Mouse (Mus musculus) lung, embryonic 14.5 days (tissue): ENCODE results near the gene Adad2. TPM values are rescaled to one million over a fixed set of nuclear protein-coding genes. Genes with fewer than 3 reads are reported as not detected.

ENCODE experiments used
- ATAC-seq: fragments of 200-750 bp; cut with Nextera tagmentation; 2 replicates; pipeline ENCODE4 v1.8.0; 2017; ENCODE audit warnings: mild to moderate bottlenecking, moderate TSS enrichment, moderate library complexity; ENCODE audit not compliant: insufficient read depth
- DNase-seq: peaks from one replicate; pipeline ENCODE4 v3.0.0-alpha.2; 2015
- H3K27ac ChIP-seq: fragments of 300-500 bp; sonication (generic); 2 replicates; pipeline ENCODE4 v1.5.1; 2014; ENCODE audit warnings: low read depth, mild to moderate bottlenecking, moderate library complexity
- H3K27me3 ChIP-seq: fragments of 300-500 bp; sonication (generic); 2 replicates; pipeline ENCODE4 v1.6.1; 2014; ENCODE audit warnings: low read length, control low read depth; ENCODE audit not compliant: insufficient read depth
- H3K36me3 ChIP-seq: fragments of 300-500 bp; sonication (generic); 2 replicates; pipeline ENCODE4 v1.6.1; 2014; ENCODE audit warnings: control low read depth; ENCODE audit not compliant: insufficient read depth
- H3K4me1 ChIP-seq: fragments of 300-500 bp; sonication (generic); 2 replicates; pipeline ENCODE4 v1.6.1; 2014; ENCODE audit warnings: antibody characterized with exemption, control low read depth; ENCODE audit not compliant: insufficient read depth
- H3K4me2 ChIP-seq: fragments of 300-500 bp; sonication (generic); 2 replicates; pipeline ENCODE4 v1.6.1; 2014; ENCODE audit warnings: mild to moderate bottlenecking
- H3K4me3 ChIP-seq: fragments of 300-500 bp; sonication (generic); 2 replicates; pipeline ENCODE4 v1.5.1; 2014; ENCODE audit warnings: low read depth, low read length
- H3K9ac ChIP-seq: fragments of 300-500 bp; sonication (generic); 2 replicates; pipeline ENCODE4 v1.6.1; 2014
- H3K9me3 ChIP-seq: fragments of 300-500 bp; sonication (generic); 2 replicates; pipeline ENCODE4 v1.6.1; 2016; ENCODE audit warnings: low read depth, low read length, control low read depth
- CTCF ChIP-seq: IDR thresholded peaks from 2 replicates; pipeline ENCODE4 v1.5.1; 2016; ENCODE audit warnings: antibody characterized with exemption, low read depth
- WGBS: fragments of 180-500 bp; shearing (Covaris S2); extraction: QIAGEN DNeasy Blood & Tissue Kit; methylation state at CpG from one replicate; pipeline ENCODE4 v1.1.7; 2014; 5-methylcytosine and 5-hydroxymethylcytosine counted together
- polyA plus RNA-seq: library from polyadenylated mRNA; unstranded; fragments of >200 nt; fragmentation: Nextera tagmentation; extraction: Ambion mirVana; gene quantifications from 2 replicates; pipeline ENCODE4 v1.2.1, GENCODE M21; 2014

Gene Adad2
- 0.09 TPM in 1 of 2 replicates, not detected in the other for polyA plus RNA-seq

DNA sequence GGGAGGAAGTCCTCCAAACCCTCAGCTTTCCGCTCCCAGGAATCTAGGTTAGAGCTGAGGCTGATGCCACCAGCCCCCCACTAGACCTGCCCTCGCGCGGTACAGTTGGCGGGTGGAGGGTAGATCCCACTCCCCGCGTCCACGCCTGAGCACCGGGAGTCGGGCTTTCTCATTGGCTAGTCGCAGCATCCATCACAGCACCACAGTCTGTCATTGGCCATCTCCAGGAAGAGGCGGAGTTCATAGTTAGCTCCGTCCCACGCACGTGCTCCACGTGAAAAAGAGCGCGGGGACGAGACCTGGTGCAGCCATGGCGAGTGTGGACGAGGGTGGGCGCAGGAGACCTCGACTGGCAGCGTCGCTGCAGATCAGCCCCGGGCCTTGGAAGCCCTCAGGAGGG, at the start of gene Adad2:
Gene Adad2 (plus strand): TSS at position 277 of the 400 bp plus-strand sequence.
- WGBS: 76% methylated on average over 26 of the region's 26 CpGs
- no peak within 1 kb of the TSS for H3K27ac ChIP-seq
- DNase-seq (no peak), ATAC-seq (no peak)
- H3K27me3 ChIP-seq: no peaks in the 10 kb centered on the region
- H3K4me1 ChIP-seq: no peaks in the 10 kb centered on the region
- H3K9me3 ChIP-seq: no peaks in the 10 kb centered on the region
- no peaks in the 10 kb centered on the region for H3K36me3 ChIP-seq
- no peak within 1 kb of the TSS for H3K9ac ChIP-seq
- no peak for TF ChIP-seq CTCF
- no peak within 1 kb of the TSS for H3K4me3 ChIP-seq
- H3K4me2 ChIP-seq: no peak within 1 kb of the TSS

DNA sequence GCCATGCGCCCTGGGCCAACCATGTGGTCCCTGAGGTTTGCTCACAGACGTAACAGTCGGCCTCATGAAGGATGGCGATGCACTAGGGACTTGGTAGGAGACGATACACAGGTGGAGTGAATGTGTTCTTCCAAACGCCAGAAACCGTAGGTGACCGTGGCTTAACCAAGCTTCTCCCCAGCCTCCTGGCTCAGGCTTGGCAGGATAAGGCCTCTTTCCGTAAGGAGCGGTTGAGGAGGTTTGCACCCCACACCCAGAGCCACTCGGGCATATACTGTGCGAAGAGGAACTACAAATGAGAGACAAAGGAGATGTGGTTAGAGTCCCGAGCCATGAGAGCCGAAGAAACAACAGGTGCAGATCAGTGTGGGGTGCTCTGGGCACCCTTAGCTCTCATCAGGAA, 48.7 kb upstream of the Adad2 start:
- Histone ChIP-seq H3K27ac (no peak overlapping the region), H3K9me3 (no peaks in the 10 kb centered on the region), H3K9ac (no peak overlapping the region), H3K4me1 (no peaks in the 10 kb centered on the region), H3K27me3 (no peaks in the 10 kb centered on the region), H3K4me3 (no peak overlapping the region), H3K4me2 (no peak overlapping the region), H3K36me3 (peaks cover 29% of the 10 kb centered on the region)
- WGBS: 91% methylated on average over 14 of the region's 14 CpGs
- no peak for TF ChIP-seq CTCF
- ATAC-seq (no peak), DNase-seq (no peak)

- TF ChIP-seq CTCF: no peak
- Histone ChIP-seq H3K27me3 (no peaks in the 10 kb centered on the region), H3K4me3 (no peak overlapping the region), H3K27ac (no peak overlapping the region), H3K4me2 (no peak overlapping the region), H3K4me1 (no peaks in the 10 kb centered on the region), H3K36me3 (peaks cover 29% of the 10 kb centered on the region), H3K9ac (no peak overlapping the region), H3K9me3 (no peaks in the 10 kb centered on the region)
- DNase-seq (no peak), ATAC-seq (no peak)
- 69% methylated on average over 11 of the region's 11 CpGs for WGBS
Measured at GRCm38 (mm10) chr8:119566367-119566766, 46.2 kb upstream of the Adad2 start.

DNA sequence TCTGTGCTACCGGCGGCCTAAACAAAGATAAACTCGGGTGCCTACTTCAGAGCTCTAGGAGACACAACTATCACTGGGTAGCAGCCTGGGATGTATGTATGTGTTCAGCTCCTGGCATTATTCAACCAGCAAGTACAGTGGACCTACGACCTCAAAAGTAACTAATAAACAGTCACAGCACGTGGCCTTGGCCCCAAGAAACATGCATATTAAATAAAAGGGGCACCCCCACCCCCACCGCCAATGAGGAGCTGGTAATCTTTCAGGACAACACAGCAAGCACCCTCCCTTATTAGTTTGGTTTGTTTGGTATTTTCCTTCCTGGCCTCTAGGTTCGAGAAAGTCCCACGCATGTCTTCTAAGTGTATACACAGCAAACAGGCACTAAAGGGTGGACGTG, 44.3 kb upstream of the Adad2 start:
- no peak for DNase-seq
- H3K9me3 ChIP-seq: no peaks in the 10 kb centered on the region
- TF ChIP-seq CTCF: no peak
- H3K4me3 ChIP-seq: no peak overlapping the region
- no peak for ATAC-seq
- no peaks in the 10 kb centered on the region; the same call in 1 of the 2 replicates for H3K27me3 ChIP-seq
- no peak overlapping the region for H3K27ac ChIP-seq
- peaks cover 29% of the 10 kb centered on the region for H3K36me3 ChIP-seq
- no peak overlapping the region for H3K4me2 ChIP-seq
- WGBS: 70% methylated on average over 9 of the region's 9 CpGs
- no peaks in the 10 kb centered on the region for H3K4me1 ChIP-seq
- no peak overlapping the region for H3K9ac ChIP-seq

GRCm38 (mm10) chr8:119568951-119569350, 43.6 kb upstream of the Adad2 start:
- no peak for TF ChIP-seq CTCF
- Histone ChIP-seq H3K36me3 (peaks cover 23% of the 10 kb centered on the region), H3K9ac (no peak overlapping the region), H3K9me3 (no peaks in the 10 kb centered on the region), H3K4me1 (no peaks in the 10 kb centered on the region), H3K27me3 (peaks cover 5% of the 10 kb centered on the region; the same call in 1 of the 2 replicates), H3K4me2 (no peak overlapping the region), H3K27ac (no peak overlapping the region), H3K4me3 (no peak overlapping the region)
- no peak for DNase-seq
- no peak for ATAC-seq
- WGBS: 65% methylated on average over 7 of the region's 7 CpGs

GRCm38 (mm10) chr8:119569881-119570280, 42.7 kb upstream of the Adad2 start:
- H3K27ac ChIP-seq: no peak overlapping the region
- peaks cover 18% of the 10 kb centered on the region for H3K36me3 ChIP-seq
- ATAC-seq: no peak
- H3K27me3 ChIP-seq: peaks cover 5% of the 10 kb centered on the region; the same call in 1 of the 2 replicates
- H3K4me1 ChIP-seq: no peaks in the 10 kb centered on the region
- DNase-seq: no peak
- H3K4me3 ChIP-seq: no peak overlapping the region
- TF ChIP-seq CTCF: no peak
- WGBS: 25% methylated on average over 4 of the region's 4 CpGs
- no peaks in the 10 kb centered on the region for H3K9me3 ChIP-seq
- H3K4me2 ChIP-seq: no peak overlapping the region
- H3K9ac ChIP-seq: no peak overlapping the region

- Histone ChIP-seq H3K27ac (no peak overlapping the region), H3K9me3 (no peaks in the 10 kb centered on the region), H3K36me3 (peaks cover 5% of the 10 kb centered on the region; the same call in 1 of the 2 replicates), H3K27me3 (peaks cover 11% of the 10 kb centered on the region), H3K9ac (no peak overlapping the region), H3K4me2 (no peak overlapping the region), H3K4me1 (no peaks in the 10 kb centered on the region), H3K4me3 (no peak overlapping the region)
- WGBS: 83% methylated on average over 6 of the region's 6 CpGs
- no peak for DNase-seq
- ATAC-seq: no peak
- TF ChIP-seq CTCF: no peak
Measured at GRCm38 (mm10) chr8:119571135-119571534, 41.4 kb upstream of the Adad2 start.

GRCm38 (mm10) chr8:119572411-119572810, 40.1 kb upstream of the Adad2 start:
- Histone ChIP-seq H3K4me1 (no peaks in the 10 kb centered on the region), H3K36me3 (no peaks in the 10 kb centered on the region), H3K27me3 (peaks cover 20% of the 10 kb centered on the region), H3K4me2 (no peak overlapping the region), H3K9ac (no peak overlapping the region), H3K4me3 (no peak overlapping the region), H3K27ac (no peak overlapping the region), H3K9me3 (no peaks in the 10 kb centered on the region)
- no peak for TF ChIP-seq CTCF
- ATAC-seq: no peak
- 60% methylated on average over 4 of the region's 4 CpGs for WGBS
- no peak for DNase-seq
